Mouse (Mus musculus) lung, postnatal 10 days (tissue): Measurements from ENCODE around the gene Swi5.
A peak's percentile ranks its signal among the peaks of the same experiment; 100 is the strongest.

Source experiments
- DNase-seq: peaks from one replicate; pipeline ENCODE4 v3.0.0; 2021

Swi5 gene

GRCm38 (mm10) chr2:32259657-32260417 lies 28.0 kb downstream of the Swi5 start, which contains the start of gene Uck1:
Uck1 (minus strand) TSS chr2:32260159.
- peak; percentile 93 for DNase-seq

- no peak for DNase-seq
Measured at GRCm38 (mm10) chr2:32258887-32259533, 28.9 kb downstream of the Swi5 start.

- no peak for DNase-seq
Measured at GRCm38 (mm10) chr2:32256273-32256672, 31.6 kb downstream of the Swi5 start.

GRCm38 (mm10) chr2:32254563-32254962 lies 33.3 kb downstream of the Swi5 start:
- no peak for DNase-seq

- DNase-seq: peak; percentile 56
Measured at GRCm38 (mm10) chr2:32253352-32253751, 34.5 kb downstream of the Swi5 start.

GRCm38 (mm10) chr2:32252658-32253057 lies 35.2 kb downstream of the Swi5 start:
- peak; percentile 36 for DNase-seq

- DNase-seq: peak; percentile 65
Measured at GRCm38 (mm10) chr2:32251791-32252527, 35.9 kb downstream of the Swi5 start.

- peak; percentile 79 for DNase-seq
Measured at GRCm38 (mm10) chr2:32248377-32249361, 39.2 kb downstream of the Swi5 start.

- no peak for DNase-seq
Measured at GRCm38 (mm10) chr2:32246741-32247140, 41.1 kb downstream of the Swi5 start.

- DNase-seq: no peak
Measured at GRCm38 (mm10) chr2:32242986-32243385, 44.9 kb downstream of the Swi5 start.

- no peak for DNase-seq
Measured at GRCm38 (mm10) chr2:32240591-32240990, 47.3 kb downstream of the Swi5 start.

GRCm38 (mm10) chr2:32238708-32239435 lies 49.0 kb downstream of the Swi5 start:
- no peak for DNase-seq

GRCm38 (mm10) chr2:32237571-32237970 lies 50.3 kb downstream of the Swi5 start:
- DNase-seq: no peak

- DNase-seq: peak; percentile 76
Measured at GRCm38 (mm10) chr2:32236760-32237487, 51.0 kb downstream of the Swi5 start.

- peak; percentile 93 for DNase-seq
Measured at GRCm38 (mm10) chr2:32235886-32236759, 51.8 kb downstream of the Swi5 start, which contains the start of gene Pomt1. Pomt1 (plus strand) TSS chr2:32236590.

GRCm38 (mm10) chr2:32235433-32235832 lies 52.4 kb downstream of the Swi5 start:
- no peak for DNase-seq
